Mouse (Mus musculus) lung, adult 2 months (tissue): ENCODE measurements around the gene Emc8. TPM values are rescaled to one million over a fixed set of nuclear protein-coding genes. Genes with fewer than 3 reads are reported as not detected.

Experiments
- DNase-seq: peaks from one replicate; pipeline ENCODE4 v3.0.0; 2022
- H3K4me1 ChIP-seq: fragments of 200-500 bp; 2 replicates; pipeline ENCODE4 v1.6.1; 2011; ENCODE audit warnings: low read length; ENCODE audit not compliant: control insufficient read depth, insufficient read depth
- H3K4me3 ChIP-seq: fragments of 200-500 bp; replicated peaks from 2 replicates; pipeline ENCODE3; 2011; ENCODE audit warnings: low read depth, mild to moderate bottlenecking, control low read depth, low read length; ENCODE audit errors: extremely low read depth
- CTCF ChIP-seq: fragments of 200-500 bp; IDR thresholded peaks from 2 replicates; pipeline ENCODE4 v1.5.1; 2011; ENCODE audit warnings: mild to moderate bottlenecking, low read length, control low read depth; ENCODE audit not compliant: insufficient read depth
- POLR2A ChIP-seq: fragments of 200-500 bp; IDR thresholded peaks from 2 replicates; pipeline ENCODE4 v1.6.1; 2011; ENCODE audit warnings: low read depth, mild to moderate bottlenecking, control low read depth, low read length, borderline replicate concordance; ENCODE audit errors: extremely low read depth
- WGBS: fragments of 180-500 bp; shearing (Covaris S2); methylation state at CpG from one replicate; pipeline ENCODE4 v1.1.7; 2018; 5-methylcytosine and 5-hydroxymethylcytosine counted together
- polyA plus RNA-seq: library from polyadenylated mRNA; depleted of rRNA; stranded (reverse); fragments of >200 nt; gene quantifications from 2 replicates; pipeline ENCODE4 v1.2.3, GENCODE M21; 2012

Gene Emc8
- polyA plus RNA-seq, 1 experiment, result 56.8 TPM

- no peak overlapping the region for H3K4me3 ChIP-seq
- no peak for DNase-seq
- no peaks in the 10 kb centered on the region for H3K4me1 ChIP-seq
- TF ChIP-seq POLR2A (no peak), CTCF (no peak)
- 54% methylated on average over 6 of the region's 6 CpGs for WGBS
Measured at GRCm38 (mm10) chr8:120630848-120631247, 37.5 kb downstream of the Emc8 start.

GRCm38 (mm10) chr8:120630031-120630430, 38.3 kb downstream of the Emc8 start:
- no peak for DNase-seq
- Histone ChIP-seq H3K4me3 (no peak overlapping the region), H3K4me1 (no peaks in the 10 kb centered on the region)
- WGBS, result 56% methylated on average over 5 of the region's 5 CpGs
- no peak for TF ChIP-seq POLR2A

GRCm38 (mm10) chr8:120627298-120627697, 41.1 kb downstream of the Emc8 start:
- WGBS, result 88% methylated on average over 5 of the region's 5 CpGs
- no peak for DNase-seq
- Histone ChIP-seq H3K4me3 (no peak overlapping the region), H3K4me1 (no peaks in the 10 kb centered on the region)
- TF ChIP-seq CTCF (no peak), POLR2A (no peak)

GRCm38 (mm10) chr8:120626461-120626860, 41.9 kb downstream of the Emc8 start:
- no peaks in the 10 kb centered on the region for H3K4me1 ChIP-seq
- TF ChIP-seq CTCF, result no peak
- no peak overlapping the region for H3K4me3 ChIP-seq
- DNase-seq, result no peak
- WGBS, result 75% methylated on average over 11 of the region's 11 CpGs

GRCm38 (mm10) chr8:120623608-120624007, 44.8 kb downstream of the Emc8 start:
- no peak for DNase-seq
- TF ChIP-seq POLR2A (no peak), CTCF (no peak)
- no peak overlapping the region for H3K4me3 ChIP-seq
- WGBS, result 47% methylated on average over 2 of the region's 2 CpGs
- H3K4me1 ChIP-seq, result no peaks in the 10 kb centered on the region

GRCm38 (mm10) chr8:120622161-120622560, 46.2 kb downstream of the Emc8 start:
- Histone ChIP-seq H3K4me1 (no peaks in the 10 kb centered on the region), H3K4me3 (no peak overlapping the region)
- WGBS, result 81% methylated on average over 14 of the region's 14 CpGs
- DNase-seq, result no peak
- no peak for TF ChIP-seq CTCF
- no peak for TF ChIP-seq POLR2A

- 52% methylated on average over 7 of the region's 7 CpGs for WGBS
- TF ChIP-seq POLR2A, result no peak
- no peak for TF ChIP-seq CTCF
Measured at GRCm38 (mm10) chr8:120620441-120620840, 47.9 kb downstream of the Emc8 start.

GRCm38 (mm10) chr8:120619235-120620180, 48.9 kb downstream of the Emc8 start:
- 71% methylated on average over 11 of the region's 11 CpGs for whole genome bisulfite sequencing
- no peak for DNase-seq

More at GRCm38 (mm10) chr8:120620441-120620840, 47.9 kb downstream of the Emc8 start:
- no peak overlapping the region for H3K4me3 ChIP-seq
- H3K4me1 ChIP-seq, result no peaks in the 10 kb centered on the region
- DNase-seq, result no peak

GRCm38 (mm10) chr8:120618110-120618509, 50.3 kb downstream of the Emc8 start:
- TF ChIP-seq CTCF, result peak; percentile 58
- no peak for TF ChIP-seq POLR2A
- 1% methylated on average over 6 of the region's 6 CpGs for WGBS
- H3K4me3 ChIP-seq, result no peak overlapping the region
- H3K4me1 ChIP-seq, result no peaks in the 10 kb centered on the region
- DNase-seq, result peak; percentile 73

More at GRCm38 (mm10) chr8:120619235-120620180, 48.9 kb downstream of the Emc8 start:
- TF ChIP-seq POLR2A (no peak), CTCF (no peak)
- Histone ChIP-seq H3K4me1 (no peaks in the 10 kb centered on the region), H3K4me3 (no peak overlapping the region)
